14 mouse cellular contexts compared by ENCODE assay signal in the genomic region with DNA sequence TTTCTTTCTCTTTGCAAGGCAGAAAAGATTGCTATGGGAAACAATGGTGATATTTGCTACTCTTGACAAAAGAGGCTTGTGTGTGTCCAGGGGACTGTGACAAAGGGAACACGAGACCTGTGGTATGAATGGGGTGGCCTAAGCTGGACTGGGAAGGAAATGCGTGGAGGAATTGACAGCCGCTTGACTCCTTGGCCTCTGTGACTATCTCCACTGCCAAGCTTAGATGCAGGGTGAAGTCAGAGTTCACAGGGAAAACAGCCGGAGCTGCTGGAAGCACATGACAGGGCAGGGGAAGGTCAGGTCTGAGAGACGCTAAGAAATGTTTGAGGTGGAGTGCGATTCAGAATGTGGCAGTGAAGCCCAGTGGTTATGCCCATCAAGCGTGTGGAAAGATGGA. TPM values are rescaled to one million over a fixed set of nuclear protein-coding genes. Genes with fewer than 3 reads are reported as not detected.
DNase-seq lines count a peak whose midpoint lies in the region; ATAC-seq and TF ChIP-seq lines count a peak whose summit lies in the region.
"Had no signal": no experiment of that assay in that cellular context is flagged by ENCODE, and none has a peak within 500 bp of the region (broad histone marks: within the 10 kb centered on the region; RNA-seq: fewer than 3 reads in every experiment).

No protein-coding gene starts in this region.

- peak; percentile 4 to 17 for DNase-seq in heart, adult 9 months (ENCODE audit: low spot score in 2 of 2)
- peak; percentile 18 for DNase-seq in liver, adult 2 months (ENCODE audit: extremely low read depth, low read depth, low spot score)
- DNase-seq in liver = no peak
- peak; percentile 27 for DNase-seq in kidney, postnatal 14 days
- DNase-seq in stomach, postnatal 0 days (ENCODE audit: low spot score) = peak; percentile 18
- DNase-seq in layer of hippocampus, adult 8-10 months (ENCODE audit: low spot score in 2 of 2) = no peak
- DNase-seq in frontal cortex, adult 2 months (ENCODE audit: extremely low spot score in 1 of 2, low spot score in 1 of 2) = no peak
- DNase-seq: gastrocnemius, postnatal 25 days; lung, adult 18-20 months; thymus, postnatal 14 days had no signal

- peaks cover 13% of the 10 kb centered on the region for H3K4me1 ChIP-seq in heart, embryonic 11.5 days (ENCODE audit: control insufficient read depth, insufficient read depth, low read length)
- no peaks in the 10 kb centered on the region; the same call in 1 of the 2 replicates for H3K4me1 ChIP-seq in liver, adult 2 months (ENCODE audit: control insufficient read depth, insufficient read depth, low read length)
- no peaks in the 10 kb centered on the region for H3K4me1 ChIP-seq in stomach, postnatal 0 days (replicated peaks; ENCODE audit: control insufficient read depth, insufficient read depth)

- no peaks in the 10 kb centered on the region for H3K9me3 ChIP-seq in heart, embryonic 11.5 days (replicated peaks; ENCODE audit: control insufficient read depth, low read length)
- no peaks in the 10 kb centered on the region for H3K9me3 ChIP-seq in stomach, postnatal 0 days (ENCODE audit: control insufficient read depth, low read length)
- H3K9me3 ChIP-seq: neural tube, embryonic 12.5 days had no signal

- no peaks in the 10 kb centered on the region for H3K27me3 ChIP-seq in heart, embryonic 11.5 days (ENCODE audit: control insufficient read depth, insufficient read depth, low read length)
- H3K27me3 ChIP-seq in liver, adult 2 months (ENCODE audit: control insufficient read depth, insufficient read depth, low read length) = 0 out of 2 replicates have a peak, but pooled peaks cover 3% of the 10 kb centered on the region
- H3K27me3 ChIP-seq in stomach, postnatal 0 days (ENCODE audit: control insufficient read depth, insufficient read depth, low read length) = no peaks in the 10 kb centered on the region
- H3K27me3 ChIP-seq: neural tube, embryonic 12.5 days had no signal

- no peak overlapping the region for H3K4me3 ChIP-seq in heart, embryonic 11.5 days (ENCODE audit: low read depth, low read length)
- H3K4me3 ChIP-seq in liver, adult 2 months (ENCODE audit: insufficient read depth, low read depth, low read length) = no peak overlapping the region
- no peak overlapping the region for H3K4me3 ChIP-seq in stomach, postnatal 0 days (ENCODE audit: low read depth, low read length)
- H3K4me3 ChIP-seq: neural tube, embryonic 12.5 days had no signal

- no peak for ATAC-seq in heart, embryonic 11.5 days (replicated peaks; ENCODE audit: insufficient number of reproducible peaks, low FRiP score, low TSS enrichment)
- no peak for ATAC-seq in stomach, postnatal 0 days (ENCODE audit: low FRiP score, low TSS enrichment)
- ATAC-seq: forebrain, embryonic 14.5 days had no signal

- TF ChIP-seq EP300 in stomach, postnatal 0 days (optimal IDR thresholded peaks at IDR 0.05) = no peak

- H3K4me2 ChIP-seq in heart, embryonic 11.5 days = no peak overlapping the region
- H3K4me2 ChIP-seq in stomach, postnatal 0 days (replicated peaks; ENCODE audit: low read depth) = no peak overlapping the region

- no peaks in the 10 kb centered on the region for H3K36me3 ChIP-seq in heart, embryonic 11.5 days (ENCODE audit: control insufficient read depth, insufficient read depth, low read length)
- no peaks in the 10 kb centered on the region for H3K36me3 ChIP-seq in liver, adult 2 months (ENCODE audit: control insufficient read depth, insufficient read depth, low read length)
- no peaks in the 10 kb centered on the region for H3K36me3 ChIP-seq in stomach, postnatal 0 days (ENCODE audit: control insufficient read depth, insufficient read depth, low read length)
- H3K36me3 ChIP-seq: neural tube, embryonic 12.5 days had no signal

- 30% methylated on average over 7 of the region's 7 CpGs for WGBS in heart, embryonic 11.5 days (ENCODE audit: insufficient replicate concordance)
- WGBS in liver, adult 2 months = 35% methylated on average over 7 of the region's 7 CpGs
- WGBS in stomach, postnatal 0 days = 49% methylated on average over 7 of the region's 7 CpGs

- H3K27ac ChIP-seq in heart, embryonic 11.5 days (ENCODE audit: low read depth, low read length) = no peak overlapping the region
- no peak overlapping the region for H3K27ac ChIP-seq in liver, adult 2 months (replicated peaks; ENCODE audit: insufficient read depth, low read depth, low read length)
- H3K27ac ChIP-seq in stomach, postnatal 0 days (replicated peaks) = no peak overlapping the region
- H3K27ac ChIP-seq: neural tube, embryonic 12.5 days had no signal

- TF ChIP-seq CTCF in liver, adult 2 months (IDR thresholded peaks at IDR 0.05; ENCODE audit: low read depth, low read length) = no peak
- TF ChIP-seq CTCF in stomach, postnatal 0 days (IDR thresholded peaks at IDR 0.05; ENCODE audit: low read depth) = no peak

- no peak overlapping the region for H3K9ac ChIP-seq in heart, embryonic 11.5 days (ENCODE audit: low read depth, low read length)
- H3K9ac ChIP-seq in liver, adult 2 months (ENCODE audit: low read depth, low read length) = no peak overlapping the region
- H3K9ac ChIP-seq in stomach, postnatal 0 days (ENCODE audit: low read length) = no peak overlapping the region
- H3K9ac ChIP-seq: neural tube, embryonic 12.5 days had no signal

- no peak for TF ChIP-seq POLR2A in liver, adult 2 months (IDR thresholded peaks at IDR 0.05; ENCODE audit: extremely low read depth, insufficient read depth, low read length)

- no peaks in the 10 kb centered on the region for H3K79me2 ChIP-seq in liver, adult 2 months (ENCODE audit: control insufficient read depth, insufficient read depth, low read length)

RNA-seq across cellular contexts. Expression of gene Id4, which starts 56.4 kb away (rescaled TPM):
- 3.2 and 4.9 TPM in 2 replicates for polyA plus RNA-seq in heart, embryonic 11.5 days (2014; fragmentation: Nextera tagmentation; extraction: Ambion mirVana)
- 0.46 and 0.81 TPM in 2 replicates for total RNA-seq in liver, adult 2 months (2014; rRNA removed)
- 0.27 and 0.56 TPM in 2 replicates for polyA plus RNA-seq in liver, adult 2 months (2012; rRNA removed)
- 15.4 and 20.3 TPM in 2 replicates for polyA plus RNA-seq in stomach, postnatal 0 days (2015; fragmentation: Nextera tagmentation; extraction: Ambion mirVana)
- total RNA-seq in layer of hippocampus, adult 8-10 months (2022) = 10 to 100 TPM; 47.0 to 48.9 (median 47.7) TPM
- polyA plus RNA-seq in frontal cortex, adult 2 months (2012; rRNA removed) = 35.7 and 39.8 TPM in 2 replicates
- total RNA-seq: megakaryocyte progenitor cell, adult 5-6 weeks had no signal

Comparison
In these comparisons a context has a peak if more than half of its experiments do, and no peak if none do; other contexts are left out.
1. DNase-seq: peak in heart, adult 9 months (2 of 2), liver, adult 2 months (single experiment), kidney, postnatal 14 days (single experiment) and stomach, postnatal 0 days (single experiment); none in liver (single experiment), layer of hippocampus, adult 8-10 months (0 of 2) and frontal cortex, adult 2 months (0 of 2).